Mouse (Mus musculus) hematopoietic stem cell, adult 5-6 weeks (primary cell): ENCODE measurements around the gene Gm12169. TPM values are rescaled to one million over a fixed set of nuclear protein-coding genes. Genes with fewer than 3 reads are reported as not detected.

Experiments used
- ATAC-seq, 2 experiments: fragments of 125-278 bp in 1 of 2; replicated peaks in 1 of 2; 2 replicates each; pipeline ENCODE4 v1.8.0; 2016 to 2017; ENCODE audit warnings: inconsistent platforms in 2 of 2, mild to moderate bottlenecking in 2 of 2, moderate number of reproducible peaks in 2 of 2, low read depth in 1 of 2, moderate TSS enrichment in 1 of 2; ENCODE audit not compliant: low FRiP score in 2 of 2, poor library complexity in 2 of 2, severe bottlenecking in 2 of 2, insufficient read depth in 1 of 2, low TSS enrichment in 1 of 2
- total RNA-seq: library from RNA; stranded (forward); fragments of 172-1452, 232-1000 nt; gene quantifications from 2 replicates; pipeline ENCODE4 v1.2.3, GENCODE M21; 2017

Gm12169 gene
- total RNA-seq, 1 experiment from 2014 or later = not detected

DNA sequence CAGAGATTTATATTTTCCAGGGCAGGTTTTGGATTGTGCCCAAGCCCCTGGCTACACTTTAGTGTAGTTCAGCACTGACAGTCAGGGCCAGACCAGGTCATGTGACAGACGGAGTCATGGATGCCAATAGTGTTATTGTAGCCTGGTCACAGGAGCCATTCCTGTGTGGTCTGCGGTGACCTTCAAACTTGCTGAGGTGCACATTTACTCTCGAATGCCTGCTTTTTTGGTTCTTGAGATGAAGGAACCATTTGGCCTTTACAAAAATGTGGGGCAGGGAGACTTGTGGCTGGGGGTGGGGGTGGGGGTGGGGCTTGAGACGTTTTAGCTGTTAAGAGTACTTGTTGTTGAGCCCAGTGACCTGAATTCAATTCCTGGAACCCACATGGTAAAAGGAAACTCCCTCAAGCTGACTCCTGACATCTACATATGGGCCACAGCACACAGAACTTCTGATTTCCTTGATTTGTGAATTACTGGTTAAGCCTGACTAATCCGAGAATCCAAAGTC lies 54.8 kb downstream of the Gm12169 start:
- no peak for ATAC-seq

DNA sequence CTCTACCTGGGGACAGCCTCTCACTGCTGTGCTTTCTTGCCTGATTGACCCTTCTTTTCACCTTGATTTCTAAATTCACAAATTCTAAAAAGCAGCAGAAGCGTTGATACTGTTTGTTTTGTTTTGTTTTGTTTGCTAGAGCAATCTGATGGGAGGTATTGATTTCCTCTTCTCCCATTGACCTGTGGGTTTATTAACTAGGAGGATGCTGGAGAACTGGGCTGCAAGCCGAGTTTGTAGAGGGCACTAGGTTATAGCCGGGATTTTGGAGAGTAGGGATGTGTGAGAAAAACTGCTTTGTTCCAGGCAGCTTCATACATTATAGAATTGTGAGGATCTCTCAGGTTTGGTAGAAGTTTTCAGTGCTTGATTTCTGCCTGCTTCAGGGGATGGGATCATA lies 56.4 kb downstream of the Gm12169 start:
- no peak for ATAC-seq

DNA sequence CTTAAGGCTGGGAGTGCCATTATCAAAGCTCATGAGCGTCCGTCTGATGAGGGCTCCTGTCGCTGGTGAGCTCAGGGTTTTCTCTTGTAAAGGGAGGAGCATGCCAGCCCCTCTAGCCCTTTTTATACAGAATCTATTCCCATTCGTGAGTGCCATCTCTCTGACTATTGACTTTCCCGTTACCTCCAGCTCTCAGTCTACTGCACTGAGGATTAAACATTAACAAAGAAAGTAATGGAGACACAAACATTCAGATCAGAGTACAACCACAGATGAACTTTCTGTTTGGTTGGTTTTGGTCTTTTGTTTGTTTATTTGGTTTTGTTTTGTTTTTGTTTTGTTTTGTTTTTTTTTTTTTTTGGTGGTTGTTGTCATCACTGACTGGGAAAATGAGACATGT lies 58.7 kb downstream of the Gm12169 start:
- ATAC-seq = no peak

Other genes starting within 250 kb of the Gm12169 start
- 79.8 and 93.2 TPM in 2 replicates for gene Cyfip2, start 211.4 kb upstream of the Gm12169 start, total RNA-seq
- gene Itk, start 134.7 kb upstream of the Gm12169 start, total RNA-seq = 2.9 and 6.0 TPM in 2 replicates
- gene Fam71b, start 127.7 kb upstream of the Gm12169 start, total RNA-seq = not detected in 2 replicates
- 35.3 and 36.8 TPM in 2 replicates for gene Med7, start 87.3 kb upstream of the Gm12169 start, total RNA-seq
- gene Havcr2, start 69.3 kb upstream of the Gm12169 start, total RNA-seq = 5.2 and 5.9 TPM in 2 replicates
- gene BC053393, start 47.3 kb downstream of the Gm12169 start, total RNA-seq = not detected in 2 replicates
- not detected in 2 replicates for gene Dppa1, start 105.0 kb downstream of the Gm12169 start, total RNA-seq
- not detected in 2 replicates for gene Timd2, start 182.8 kb downstream of the Gm12169 start, total RNA-seq
- not detected in 2 replicates for gene Havcr1, start 210.9 kb downstream of the Gm12169 start, total RNA-seq